Mouse (Mus musculus) liver, adult 2 months (tissue): ENCODE data around the gene Mnd1. TPM values are rescaled to one million over a fixed set of nuclear protein-coding genes. Genes with fewer than 3 reads are reported as not detected.

Experiments used
- DNase-seq: peaks from one replicate; pipeline ENCODE4 v3.0.0-alpha.2; 2011; ENCODE audit warnings: low read depth, low spot score; ENCODE audit errors: extremely low read depth
- H3K27ac ChIP-seq: fragments of 200-500 bp; replicated peaks from 2 replicates; pipeline ENCODE4 v1.5.1; 2012; ENCODE audit warnings: low read depth, mild to moderate bottlenecking, control low read depth, inconsistent platforms, low read length; ENCODE audit not compliant: insufficient read depth
- H3K27me3 ChIP-seq: fragments of 200-500 bp; 2 replicates; pipeline ENCODE4 v1.6.1; 2012; ENCODE audit warnings: mild to moderate bottlenecking, moderate library complexity, low read length, inconsistent platforms; ENCODE audit not compliant: control insufficient read depth, insufficient read depth
- H3K36me3 ChIP-seq: fragments of 200-500 bp; 2 replicates; pipeline ENCODE4 v1.6.1; 2012; ENCODE audit warnings: low read length, inconsistent platforms; ENCODE audit not compliant: control insufficient read depth, insufficient read depth
- H3K4me1 ChIP-seq: fragments of 200-500 bp; 2 replicates; pipeline ENCODE4 v1.6.1; 2011; ENCODE audit warnings: low read length; ENCODE audit not compliant: control insufficient read depth, insufficient read depth
- H3K4me3 ChIP-seq: fragments of 200-500 bp; 2 replicates; pipeline ENCODE4 v1.5.1; 2011; ENCODE audit warnings: low read depth, mild to moderate bottlenecking, control low read depth, low read length, moderate library complexity; ENCODE audit not compliant: insufficient read depth
- H3K79me2 ChIP-seq: fragments of 200-500 bp; 2 replicates; pipeline ENCODE4 v1.6.1; 2012; ENCODE audit warnings: inconsistent platforms, mild to moderate bottlenecking, low read length, moderate library complexity; ENCODE audit not compliant: control insufficient read depth, insufficient read depth
- H3K9ac ChIP-seq: fragments of 200-500 bp; 2 replicates; pipeline ENCODE4 v1.6.1; 2012; ENCODE audit warnings: low read depth, mild to moderate bottlenecking, control low read depth, inconsistent platforms, low read length
- CTCF ChIP-seq: fragments of 200-500 bp; IDR thresholded peaks from 2 replicates; pipeline ENCODE4 v1.5.1; 2011; ENCODE audit warnings: low read depth, low read length, control low read depth
- POLR2A ChIP-seq: fragments of 200-500 bp; IDR thresholded peaks from 2 replicates; pipeline ENCODE4 v1.6.1; 2011; ENCODE audit warnings: low read length, control low read depth; ENCODE audit not compliant: insufficient read depth; ENCODE audit errors: extremely low read depth
- WGBS: fragments of 180-500 bp; shearing (Covaris S2); methylation state at CpG from one replicate; pipeline ENCODE4 v1.1.7; 2018; 5-methylcytosine and 5-hydroxymethylcytosine counted together
- polyA plus RNA-seq: library from polyadenylated mRNA; depleted of rRNA; stranded (reverse); fragments of >200 nt; gene quantifications from 2 replicates; pipeline ENCODE4 v1.2.3, GENCODE M21; 2012
- total RNA-seq: library from RNA; depleted of rRNA; stranded (reverse); fragments of >200 nt; gene quantifications from 2 replicates; pipeline ENCODE4 v1.2.3, GENCODE M21; 2014

The Mnd1 gene
- total and polyA plus RNA-seq, 2 experiments: 0.84 to 7.5 TPM

DNA sequence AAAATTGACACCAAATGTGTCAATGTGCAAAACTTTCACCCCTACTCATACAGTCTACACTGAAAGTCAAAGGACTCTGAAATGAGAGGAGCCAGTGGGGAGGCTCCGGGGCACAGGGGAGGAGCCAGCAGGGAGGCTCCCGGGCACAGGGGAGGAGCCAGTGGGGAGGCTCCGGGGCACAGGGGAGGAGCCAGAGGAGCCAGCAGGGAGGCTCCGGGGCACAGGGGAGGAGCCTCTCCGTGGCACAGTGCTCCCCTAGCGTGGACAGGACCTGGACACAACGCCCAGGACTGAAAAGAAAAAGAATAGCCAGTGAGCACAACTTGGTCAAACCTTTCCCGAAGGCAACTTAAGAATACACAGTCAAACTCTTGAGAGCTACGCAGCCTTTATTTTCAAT is 20.2 kb downstream of the Mnd1 start:
- peak; percentile 80 for DNase-seq
- H3K27ac ChIP-seq: peak overlapping the region; percentile 90

DNA sequence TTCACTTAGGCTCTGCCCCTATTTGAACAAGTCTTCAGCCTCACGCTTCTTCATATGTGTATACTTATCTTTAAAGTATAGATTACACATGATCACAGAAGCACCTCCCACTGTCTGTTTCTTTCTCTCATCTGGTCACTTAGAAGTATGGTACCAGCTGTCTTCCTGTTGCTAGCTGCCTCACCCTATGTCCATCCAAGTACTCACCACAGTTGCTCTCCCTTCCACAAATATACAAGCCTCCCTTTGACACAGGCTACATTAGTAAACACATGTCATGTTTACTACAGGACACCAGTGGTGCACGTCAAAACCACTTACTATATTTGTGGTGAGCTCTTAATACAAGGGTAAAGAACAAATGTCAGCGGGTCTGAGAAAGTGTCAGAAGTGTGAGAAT is 24.2 kb downstream of the Mnd1 start:
- no peaks in the 10 kb centered on the region for H3K27me3 ChIP-seq
- no peak overlapping the region for H3K9ac ChIP-seq
- no peak overlapping the region for H3K27ac ChIP-seq
- H3K4me1 ChIP-seq: peaks cover 2% of the 10 kb centered on the region; the same call in 1 of the 2 replicates
- H3K79me2 ChIP-seq: no peaks in the 10 kb centered on the region
- H3K36me3 ChIP-seq: no peaks in the 10 kb centered on the region; the same call in 1 of the 2 replicates
- WGBS: 95% methylated on average over 3 of the region's 3 CpGs
- no peak for TF ChIP-seq POLR2A
- TF ChIP-seq CTCF: no peak
- no peak overlapping the region for H3K4me3 ChIP-seq
- DNase-seq: no peak

More for the DNA sequence above, 20.2 kb downstream of the Mnd1 start:
- TF ChIP-seq POLR2A (no peak), CTCF (no peak)
- Histone ChIP-seq H3K36me3 (no peaks in the 10 kb centered on the region; the same call in 1 of the 2 replicates), H3K9ac (peak overlapping the region; percentile 71), H3K79me2 (no peaks in the 10 kb centered on the region), H3K27me3 (no peaks in the 10 kb centered on the region), H3K4me1 (no peaks in the 10 kb centered on the region), H3K4me3 (peak overlapping the region; percentile 48)
- WGBS: 19% methylated on average over 9 of the region's 9 CpGs

DNA sequence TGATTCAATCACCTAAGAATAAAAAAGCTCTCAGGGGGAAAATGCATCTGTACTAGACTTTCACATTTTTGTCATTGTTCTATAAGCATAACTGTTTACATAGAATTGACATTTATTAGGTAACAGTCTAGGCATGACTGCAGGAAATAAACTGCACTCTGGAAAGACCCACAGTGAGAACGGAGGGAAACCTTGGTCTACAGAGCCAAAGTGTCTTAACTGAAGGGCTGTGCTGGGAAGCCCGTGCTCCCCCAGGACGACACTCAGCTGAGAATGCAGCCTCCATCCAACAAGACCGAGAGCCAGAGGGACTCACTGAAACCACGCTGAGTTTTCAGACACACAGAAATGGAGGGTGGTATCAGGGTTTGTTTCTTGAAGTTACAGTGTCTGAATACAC is 24.8 kb downstream of the Mnd1 start:
- Histone ChIP-seq H3K4me3 (no peak overlapping the region), H3K4me1 (peaks cover 2% of the 10 kb centered on the region; the same call in 1 of the 2 replicates), H3K27ac (no peak overlapping the region), H3K36me3 (no peaks in the 10 kb centered on the region; the same call in 1 of the 2 replicates), H3K9ac (no peak overlapping the region), H3K27me3 (no peaks in the 10 kb centered on the region), H3K79me2 (no peaks in the 10 kb centered on the region)
- WGBS: 90% methylated on average over 5 of the region's 5 CpGs
- no peak for DNase-seq
- no peak for TF ChIP-seq CTCF
- no peak for TF ChIP-seq POLR2A

DNA sequence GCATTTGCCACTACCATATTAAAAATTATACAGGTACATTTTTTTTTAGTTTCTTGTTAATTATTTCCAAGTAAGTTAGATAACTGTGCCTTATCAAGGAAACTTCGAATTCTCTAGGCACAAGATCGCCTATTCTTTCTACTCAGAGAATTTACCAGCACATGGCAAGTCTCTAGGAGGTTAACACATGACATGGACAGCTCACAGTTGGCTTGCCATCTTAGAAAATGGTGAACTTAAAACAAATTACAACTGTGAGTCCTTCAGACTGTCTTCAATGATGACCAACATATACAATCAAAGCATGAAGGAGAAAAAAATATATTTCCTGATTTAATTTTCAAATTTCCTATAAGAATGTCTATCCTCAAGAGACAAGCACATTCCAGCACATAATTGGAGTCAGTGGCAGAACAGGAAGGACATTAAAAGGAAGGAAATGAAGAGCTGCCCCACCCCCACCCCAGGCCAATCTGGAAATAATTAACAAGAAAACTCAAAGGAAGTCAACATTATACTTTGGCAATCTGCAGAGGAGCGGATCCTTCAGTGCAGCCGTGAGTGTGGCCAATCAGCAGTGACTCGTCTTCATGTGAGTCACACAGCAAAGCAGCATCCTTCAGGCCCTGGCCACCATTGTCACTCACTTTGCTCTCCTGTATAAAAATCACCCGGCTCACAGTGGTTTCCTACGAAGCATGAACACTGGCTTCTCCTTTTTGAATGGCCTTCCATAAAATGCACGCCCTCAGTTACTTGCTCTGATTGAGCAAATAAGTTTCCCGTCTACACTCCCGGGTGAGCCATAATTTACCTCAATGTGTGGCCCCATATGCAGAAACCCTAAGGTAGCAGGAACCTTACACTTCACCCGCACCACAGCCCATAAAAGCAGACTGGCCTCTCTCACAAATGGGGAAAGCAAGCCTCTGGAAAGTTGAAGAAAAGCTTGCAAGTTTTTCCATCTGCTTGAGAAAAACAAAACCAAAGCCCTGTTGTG is 26.4 kb downstream of the Mnd1 start:
- TF ChIP-seq CTCF (no peak), POLR2A (no peak)
- Histone ChIP-seq H3K79me2 (no peaks in the 10 kb centered on the region), H3K9ac (no peak overlapping the region), H3K27me3 (no peaks in the 10 kb centered on the region), H3K27ac (no peak overlapping the region), H3K4me1 (peaks cover 2% of the 10 kb centered on the region; the same call in 1 of the 2 replicates), H3K36me3 (no peaks in the 10 kb centered on the region; the same call in 1 of the 2 replicates), H3K4me3 (no peak overlapping the region)
- peak; percentile 19 for DNase-seq
- WGBS: 46% methylated on average over 11 of the region's 11 CpGs

DNA sequence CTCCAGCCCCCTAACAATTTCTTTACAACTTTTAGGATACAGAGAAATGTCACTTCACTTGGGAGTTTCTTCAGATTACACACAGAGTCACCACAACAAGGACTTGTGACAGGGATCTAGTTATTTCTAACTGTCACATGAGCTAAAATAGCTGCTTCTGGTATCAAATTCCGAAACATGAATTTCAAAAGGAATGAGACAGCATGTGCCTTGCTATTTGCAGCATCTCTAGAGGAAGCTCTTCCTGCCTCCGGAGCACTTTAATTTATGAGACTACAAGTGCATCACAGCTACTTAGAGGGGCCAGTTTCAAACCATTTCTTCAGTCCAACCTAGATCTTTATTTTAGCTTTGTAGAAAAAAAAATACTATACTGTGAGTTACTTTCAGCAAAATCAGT is 28.2 kb downstream of the Mnd1 start:
- Histone ChIP-seq H3K4me1 (peaks cover 2% of the 10 kb centered on the region; the same call in 1 of the 2 replicates), H3K4me3 (no peak overlapping the region), H3K36me3 (no peaks in the 10 kb centered on the region), H3K9ac (no peak overlapping the region), H3K79me2 (no peaks in the 10 kb centered on the region), H3K27ac (no peak overlapping the region), H3K27me3 (no peaks in the 10 kb centered on the region)
- TF ChIP-seq POLR2A (no peak), CTCF (no peak)
- DNase-seq: no peak
- 85% methylated on average over 2 of the region's 2 CpGs for WGBS

DNA sequence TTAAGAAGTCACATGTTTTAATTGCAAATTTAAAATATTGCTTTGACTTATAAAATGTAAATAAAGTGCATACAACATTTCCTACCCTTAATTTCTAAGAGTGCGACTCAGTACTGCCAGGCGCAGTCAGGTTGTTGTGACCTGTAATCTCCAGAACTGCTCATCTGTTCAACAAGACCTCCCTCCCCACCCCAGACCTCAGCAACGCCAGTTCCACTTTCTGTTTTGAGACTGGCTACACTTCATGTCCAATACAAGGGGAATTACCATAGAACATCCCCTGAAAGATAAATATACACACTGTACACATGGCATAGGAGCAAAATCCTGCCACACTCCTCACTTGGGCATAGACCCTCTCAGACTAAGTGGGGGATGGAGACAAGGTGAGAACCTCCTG is 28.9 kb downstream of the Mnd1 start:
- TF ChIP-seq CTCF (no peak), POLR2A (no peak)
- no peak for DNase-seq
- H3K27ac ChIP-seq: no peak overlapping the region
- H3K4me1 ChIP-seq: peaks cover 2% of the 10 kb centered on the region; the same call in 1 of the 2 replicates
- H3K36me3 ChIP-seq: no peaks in the 10 kb centered on the region
- no peak overlapping the region for H3K4me3 ChIP-seq
- no peak overlapping the region for H3K9ac ChIP-seq
- H3K79me2 ChIP-seq: no peaks in the 10 kb centered on the region
- WGBS: 86% methylated on average over 3 of the region's 3 CpGs
- H3K27me3 ChIP-seq: no peaks in the 10 kb centered on the region
